In genomic region chr2:129118061-129118460, GRCm38 (mm10) we compare ENCODE assay signal across 23 mouse cellular contexts.
"Had no signal": no experiment of that assay in that cellular context is flagged by ENCODE, and none has a peak within 500 bp of the region (broad histone marks: within the 10 kb centered on the region; RNA-seq: fewer than 3 reads in every experiment).

No protein-coding gene starts in this region.

- H3K4me3 ChIP-seq: gastrocnemius, adult 2 months; heart, adult 2 months; heart, embryonic 10.5 days; heart, embryonic 12.5 days; hindbrain, embryonic 10.5 days; hindbrain, embryonic 12.5 days; intestine, embryonic 15.5 days; layer of hippocampus, adult 2 months; left cerebral cortex, adult 2 months; limb, embryonic 10.5 days; limb, embryonic 12.5 days; liver, embryonic 13.5 days; liver, embryonic 15.5 days had no signal

- DNase-seq: gastrocnemius, adult 2 months; gastrocnemius, postnatal 10 days; gastrocnemius, postnatal 25 days; heart, adult 2 months; heart, postnatal 10 days; heart, postnatal 4 days; liver; liver, embryonic 13.5 days; liver, postnatal 0 days had no signal

- H3K4me2 ChIP-seq: heart, embryonic 12.5 days; hindbrain, embryonic 12.5 days; hindbrain, embryonic 14.5 days; intestine, embryonic 15.5 days; limb, embryonic 12.5 days; liver, embryonic 11.5 days; liver, embryonic 13.5 days; liver, embryonic 15.5 days had no signal

- H3K4me1 ChIP-seq: heart, embryonic 10.5 days; heart, embryonic 12.5 days; hindbrain, embryonic 10.5 days; hindbrain, embryonic 12.5 days; intestine, embryonic 15.5 days; limb, embryonic 10.5 days; limb, embryonic 12.5 days; liver, embryonic 13.5 days; liver, embryonic 15.5 days had no signal

- H3K27me3 ChIP-seq: heart, embryonic 12.5 days; hindbrain, embryonic 12.5 days; intestine, embryonic 15.5 days; limb, embryonic 12.5 days; liver, embryonic 13.5 days; liver, embryonic 15.5 days had no signal

- H3K9me3 ChIP-seq: heart, embryonic 10.5 days; hindbrain, embryonic 10.5 days; hindbrain, embryonic 12.5 days; intestine, embryonic 15.5 days; limb, embryonic 10.5 days; limb, embryonic 12.5 days; liver, embryonic 13.5 days; liver, embryonic 15.5 days had no signal

- ATAC-seq: hindbrain, embryonic 16.5 days; inflammation-experienced regulatory T-cells, adult 6 months; intestine, embryonic 15.5 days; liver, postnatal 0 days had no signal

- H3K27ac ChIP-seq: gastrocnemius, adult 2 months; heart, adult 2 months; heart, embryonic 10.5 days; hindbrain, embryonic 10.5 days; hindbrain, embryonic 12.5 days; hindbrain, embryonic 14.5 days; intestine, embryonic 15.5 days; layer of hippocampus, adult 2 months; left cerebral cortex, adult 2 months; limb, embryonic 10.5 days; limb, embryonic 12.5 days; liver, embryonic 13.5 days; liver, embryonic 15.5 days had no signal

- H3K9ac ChIP-seq: heart, embryonic 12.5 days; hindbrain, embryonic 12.5 days; hindbrain, embryonic 14.5 days; intestine, embryonic 15.5 days; limb, embryonic 12.5 days; liver, embryonic 13.5 days; liver, embryonic 15.5 days; liver, postnatal 0 days had no signal
